Mouse (Mus musculus) ES-Bruce4 (cell line): ENCODE data around the gene Cacna2d2. TPM values are rescaled to one million over a fixed set of nuclear protein-coding genes. Genes with fewer than 3 reads are reported as not detected.
"Not testable (repeated sequence)": the region's sequence is repeated elsewhere in the genome, so short reads cannot be mapped to it uniquely, and the experiment has no call there.

Source experiments
- H3K27ac ChIP-seq: 2 replicates; pipeline ENCODE4 v1.5.1; 2012; ENCODE audit warnings: low read length, inconsistent platforms; ENCODE audit not compliant: insufficient read depth
- H3K27me3 ChIP-seq: 2 replicates; pipeline ENCODE4 v1.6.1; 2012; ENCODE audit warnings: mild to moderate bottlenecking, low read length, inconsistent platforms; ENCODE audit not compliant: control insufficient read depth, poor library complexity, insufficient read depth, severe bottlenecking
- H3K36me3 ChIP-seq: 2 replicates; pipeline ENCODE4 v1.6.1; 2012; ENCODE audit warnings: inconsistent platforms, mild to moderate bottlenecking, low read length, moderate library complexity; ENCODE audit not compliant: control insufficient read depth, poor library complexity, insufficient read depth, severe bottlenecking
- H3K4me1 ChIP-seq: one replicate; pipeline ENCODE4 v1.8.1; 2011; ENCODE audit warnings: low read length; ENCODE audit not compliant: control insufficient read depth, insufficient read depth
- H3K4me3 ChIP-seq: 2 replicates; pipeline ENCODE4 v1.5.1; 2011; ENCODE audit warnings: low read depth, mild to moderate bottlenecking, low read length
- H3K9ac ChIP-seq: 2 replicates; pipeline ENCODE4 v1.6.1; 2012; ENCODE audit warnings: low read depth, mild to moderate bottlenecking, inconsistent platforms; ENCODE audit not compliant: poor library complexity, severe bottlenecking
- H3K9me3 ChIP-seq: replicated peaks from 2 replicates; pipeline ENCODE4 v1.6.1; 2012; ENCODE audit warnings: mild to moderate bottlenecking, low read length, inconsistent platforms; ENCODE audit not compliant: control insufficient read depth, poor library complexity, insufficient read depth, severe bottlenecking
- CTCF ChIP-seq: IDR thresholded peaks from one replicate; pipeline ENCODE4 v1.8.1; 2011; ENCODE audit warnings: low read depth, low read length
- EP300 ChIP-seq: IDR thresholded peaks from 2 replicates; pipeline ENCODE4 v1.6.1; 2011; ENCODE audit warnings: low read depth, low read length; ENCODE audit not compliant: insufficient read depth
- POLR2A ChIP-seq: IDR thresholded peaks from one replicate; pipeline ENCODE4 v1.8.1; 2011; ENCODE audit warnings: low read length; ENCODE audit not compliant: insufficient read depth
- polyA plus RNA-seq: library from polyadenylated mRNA; stranded (reverse); fragments of >200 nt; gene quantifications from 2 replicates; pipeline ENCODE4 v1.2.4, GENCODE M21; 2011; ENCODE audit warnings: low read depth; ENCODE audit not compliant: missing spikeins, insufficient read depth, insufficient read length

The Cacna2d2 gene
- polyA plus RNA-seq, 1 experiment: 3.2 TPM

DNA sequence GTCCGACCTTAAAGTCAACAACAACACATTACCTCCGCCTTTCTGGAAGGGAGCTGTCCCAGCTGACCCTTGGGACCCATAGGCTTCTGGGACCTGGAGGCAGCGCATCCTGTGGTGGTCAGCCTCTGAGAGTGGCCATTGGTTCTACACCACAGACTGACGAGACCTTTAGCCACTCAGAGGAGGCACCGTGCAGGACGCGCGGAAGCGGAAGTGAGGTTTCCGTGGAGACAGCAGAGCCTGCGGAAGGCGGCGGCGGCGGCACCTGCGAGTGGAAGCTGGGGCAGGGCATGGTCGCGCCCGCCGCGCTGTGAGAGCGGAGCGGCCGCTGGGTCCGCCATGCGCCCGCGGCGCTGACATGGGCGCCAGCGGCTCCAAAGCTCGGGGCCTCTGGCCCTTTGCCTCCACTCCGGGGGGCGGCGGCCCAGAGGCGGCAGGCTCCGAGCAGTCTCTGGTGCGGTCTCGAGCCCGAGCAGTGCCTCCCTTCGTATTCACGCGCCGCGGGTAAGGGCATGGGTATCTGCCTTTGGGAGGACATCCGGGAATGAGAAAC is 163.7 kb downstream of the Cacna2d2 start, which contains the start of gene Tusc2:
Tusc2 (plus strand) TSS at position 227 of the 553 bp plus-strand sequence.
- H3K36me3 ChIP-seq: peaks cover 33% of the 10 kb centered on the region
- H3K27me3 ChIP-seq: no peaks in the 10 kb centered on the region
- TF ChIP-seq EP300: no peak
- no peak for TF ChIP-seq CTCF
- TF ChIP-seq POLR2A: no peak
- H3K27ac ChIP-seq: no peak within 1 kb of the TSS
- H3K9me3 ChIP-seq: no peaks in the 10 kb centered on the region
- peaks cover 2% of the 10 kb centered on the region for H3K4me1 ChIP-seq
- H3K9ac ChIP-seq: peak within 1 kb of the TSS; percentile 75
- H3K4me3 ChIP-seq: peak within 1 kb of the TSS; percentile 70

DNA sequence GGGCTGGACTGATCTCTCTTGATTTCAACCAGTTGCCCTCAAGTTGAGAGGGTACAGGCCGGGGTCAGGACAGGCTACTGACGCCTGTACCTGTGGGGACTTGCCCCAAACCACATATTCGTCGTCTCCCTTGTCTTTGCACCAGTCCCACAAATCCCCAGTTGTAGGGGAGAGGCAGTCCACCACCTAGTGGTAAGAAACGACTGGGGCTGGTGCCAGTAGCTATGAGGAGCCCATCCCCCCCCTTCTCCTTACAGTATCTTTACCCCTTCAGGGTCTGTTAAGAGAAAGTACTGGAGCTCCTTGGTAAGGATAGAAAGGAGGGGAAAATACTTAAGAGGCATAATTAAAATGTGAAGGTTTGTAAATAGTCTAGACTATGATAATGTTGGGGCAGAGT is 166.1 kb downstream of the Cacna2d2 start:
- not testable (repeated sequence) for H3K9ac ChIP-seq, H3K4me3 ChIP-seq, H3K9me3 ChIP-seq, H3K27me3 ChIP-seq, H3K4me1 ChIP-seq
- peak; percentile 11 for TF ChIP-seq CTCF
- Histone ChIP-seq H3K36me3 (peaks cover 16% of the 10 kb centered on the region), H3K27ac (peak overlapping the region; percentile 40)

DNA sequence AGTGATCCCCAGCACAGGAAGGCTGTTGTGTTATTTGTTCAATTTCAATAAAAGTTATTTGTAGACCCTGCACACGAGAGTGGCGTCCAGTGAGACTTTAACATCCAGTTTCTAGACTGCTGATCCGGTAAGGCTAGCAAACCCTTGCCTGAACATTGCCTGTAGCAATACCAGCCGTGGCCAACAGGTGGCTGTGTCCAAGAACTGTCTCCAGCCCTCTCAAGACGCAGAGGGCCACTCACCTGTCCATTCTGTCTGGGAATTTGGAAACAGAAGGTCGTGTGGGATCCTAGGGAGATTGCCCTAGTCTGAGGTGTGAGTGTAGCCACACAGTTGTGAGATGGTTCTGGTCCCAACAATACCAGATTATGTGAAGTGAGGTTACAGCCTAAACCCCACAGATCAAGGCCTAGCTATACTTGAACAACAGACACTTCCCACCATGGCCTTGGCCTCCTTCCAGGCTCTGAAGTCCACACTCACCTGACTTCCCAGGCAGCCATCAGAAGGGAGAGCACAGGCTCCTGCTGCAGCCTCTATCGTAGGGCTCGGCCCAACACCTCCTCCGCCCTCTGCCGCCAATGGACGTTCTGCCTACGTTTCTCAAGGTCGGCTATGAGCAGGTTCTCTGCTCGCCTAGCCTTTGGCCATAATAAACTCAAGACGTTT is 166.8 kb downstream of the Cacna2d2 start:
- TF ChIP-seq POLR2A (no peak), EP300 (no peak), CTCF (peak; percentile 75)
- Histone ChIP-seq H3K9me3 (no peaks in the 10 kb centered on the region), H3K36me3 (peaks cover 10% of the 10 kb centered on the region; the same call in 1 of the 2 replicates), H3K4me1 (peaks cover 2% of the 10 kb centered on the region), H3K27ac (no peak overlapping the region), H3K4me3 (no peak overlapping the region), H3K27me3 (no peaks in the 10 kb centered on the region), H3K9ac (no peak overlapping the region)

DNA sequence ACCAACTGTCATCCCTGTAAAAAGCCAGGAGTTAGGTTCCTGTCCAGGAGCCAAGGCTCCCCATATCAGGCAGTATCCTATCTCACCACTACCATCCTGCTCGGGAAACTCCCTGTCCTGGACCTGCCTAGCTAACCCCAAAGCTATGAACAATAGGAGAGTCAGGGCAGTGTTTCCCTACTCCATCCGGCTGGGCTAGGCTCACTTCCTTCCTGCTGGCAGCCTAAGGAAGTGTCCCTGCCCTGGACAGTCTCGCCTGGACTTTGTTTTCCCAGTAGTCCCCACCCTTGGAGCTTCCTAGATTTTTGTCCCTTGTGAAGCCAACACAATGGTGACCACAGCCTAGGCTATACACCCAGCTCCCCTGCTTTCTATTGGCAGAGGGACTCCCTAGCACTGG is 167.4 kb downstream of the Cacna2d2 start:
- H3K4me3 ChIP-seq: no peak overlapping the region
- no peaks in the 10 kb centered on the region for H3K27me3 ChIP-seq
- peaks cover 2% of the 10 kb centered on the region for H3K4me1 ChIP-seq
- TF ChIP-seq POLR2A: no peak
- no peak for TF ChIP-seq CTCF
- TF ChIP-seq EP300: no peak
- no peaks in the 10 kb centered on the region for H3K9me3 ChIP-seq
- H3K36me3 ChIP-seq: peaks cover 11% of the 10 kb centered on the region
- H3K9ac ChIP-seq: no peak overlapping the region
- no peak overlapping the region for H3K27ac ChIP-seq

DNA sequence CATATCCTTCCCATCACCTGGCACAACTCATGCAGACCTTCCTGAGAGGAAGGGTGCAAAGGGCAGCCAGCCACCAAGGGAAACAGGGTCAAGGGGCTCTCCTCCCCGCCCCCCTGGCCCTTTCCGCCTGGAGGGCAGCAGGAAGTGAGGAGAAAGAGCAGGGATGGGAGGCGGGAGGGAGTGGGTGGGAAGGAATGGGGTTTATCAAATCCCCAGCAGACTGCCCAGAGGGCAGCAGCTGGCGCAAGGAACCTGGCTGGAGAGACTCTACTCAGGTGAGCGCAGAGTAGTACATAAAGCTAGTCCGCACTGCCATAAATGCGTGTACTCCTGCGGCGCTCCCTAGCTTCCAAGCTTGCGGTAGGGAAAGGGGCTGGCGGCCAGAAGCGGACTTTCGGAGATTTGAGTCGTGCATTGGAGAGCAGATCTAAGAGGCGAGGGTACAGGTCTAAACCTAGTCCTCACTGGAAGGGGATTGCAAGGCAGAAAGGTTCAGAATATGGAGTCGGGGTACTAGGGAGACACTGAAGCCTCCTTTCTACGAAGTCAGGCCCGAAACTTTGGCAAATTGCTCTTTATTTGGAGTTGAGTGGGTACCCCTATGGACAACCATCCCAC is 168.4 kb downstream of the Cacna2d2 start, which contains the start of gene Hyal2:
Hyal2 (plus strand) TSS at position 244 of the 618 bp plus-strand sequence.
- peak within 1 kb of the TSS; percentile 81 for H3K4me3 ChIP-seq
- H3K36me3 ChIP-seq: peaks cover 12% of the 10 kb centered on the region

More for the DNA sequence above, 168.4 kb downstream of the Cacna2d2 start, which contains the start of gene Hyal2:
- peaks cover 2% of the 10 kb centered on the region for H3K4me1 ChIP-seq
- H3K27me3 ChIP-seq: no peaks in the 10 kb centered on the region
- H3K9ac ChIP-seq: peak within 1 kb of the TSS; percentile 87
- no peaks in the 10 kb centered on the region for H3K9me3 ChIP-seq
- TF ChIP-seq EP300 (no peak), CTCF (no peak), POLR2A (no peak)
- H3K27ac ChIP-seq: no peak within 1 kb of the TSS; the same call in 1 of the 2 replicates
